Mouse (Mus musculus) left cerebral cortex, adult 8-10 months (tissue): ENCODE measurements around the gene Olfr859. TPM values are rescaled to one million over a fixed set of nuclear protein-coding genes. Genes with fewer than 3 reads are reported as not detected.
"Not testable (repeated sequence)": the region's sequence is repeated elsewhere in the genome, so short reads cannot be mapped to it uniquely, and the experiment has no call there.

Experiments
- DNase-seq, 2 experiments: peaks; one replicate each; pipeline ENCODE4 v3.0.0; 2022; ENCODE audit warnings: low spot score in 2 of 2
- total RNA-seq, 4 experiments: library from RNA; stranded (reverse); gene quantifications; 2 replicates each; pipeline ENCODE4 v1.2.4; 2022

The Olfr859 gene
- total RNA-seq, result not detected

- DNase-seq, result not testable (repeated sequence)
These were observed at the start of gene Olfr859 for GRCm38 (mm10) chr9:19804606-19805005. TSS of gene Olfr859 (plus strand) at chr9:19804906.

- no peak for DNase-seq
These were observed 35.6 kb upstream of the Olfr859 start for GRCm38 (mm10) chr9:19769136-19769535.

GRCm38 (mm10) chr9:19769701-19770100 is 35.0 kb upstream of the Olfr859 start:
- DNase-seq, result no peak

GRCm38 (mm10) chr9:19779983-19780382 is 24.7 kb upstream of the Olfr859 start, which contains the start of gene Olfr58:
TSS of gene Olfr58 (plus strand) at chr9:19780283.
- no peak for DNase-seq

GRCm38 (mm10) chr9:19803000-19803399 is 1.7 kb upstream of the Olfr859 start:
- DNase-seq, result no peak

GRCm38 (mm10) chr9:19849647-19850046 is 44.9 kb downstream of the Olfr859 start, which contains the start of gene Olfr860:
TSS of gene Olfr860 (minus strand) at chr9:19849747.
- no peak for DNase-seq

Other genes with a start within 250 kb of the Olfr859 start
- not detected for gene Olfr854, start 237.5 kb upstream of the Olfr859 start, total RNA-seq
- not detected for gene Olfr855, start 222.3 kb upstream of the Olfr859 start, total RNA-seq
- gene Zfp317, start 182.8 kb upstream of the Olfr859 start, total RNA-seq, result 10 to 100 TPM; 21.9 to 26.3 (median 22.5) TPM
- under 1 TPM in 1 of 4 experiments, not detected in 3; 0.14 TPM for gene Olfr857, start 95.5 kb upstream of the Olfr859 start, total RNA-seq
- gene Olfr58, start 24.6 kb upstream of the Olfr859 start, total RNA-seq, result not detected
- not detected for gene Olfr860, start 44.8 kb downstream of the Olfr859 start, total RNA-seq
- gene Olfr862, start 83.1 kb downstream of the Olfr859 start, total RNA-seq, result not detected
- gene Olfr77, start 112.0 kb downstream of the Olfr859 start, total RNA-seq, result not detected
- not detected for gene Olfr866, start 223.1 kb downstream of the Olfr859 start, total RNA-seq